Mouse (Mus musculus) liver, embryonic 14.5 days (tissue): ENCODE data around the gene Akap8l. TPM values are rescaled to one million over a fixed set of nuclear protein-coding genes. Genes with fewer than 3 reads are reported as not detected.

ENCODE experiments used
- ATAC-seq: fragments of 200-750 bp; cut with Nextera tagmentation; 2 replicates; pipeline ENCODE4 v1.8.0; 2017; ENCODE audit warnings: moderate number of reproducible peaks, mild to moderate bottlenecking, moderate library complexity; ENCODE audit not compliant: insufficient read depth
- DNase-seq, 3 experiments: peaks; one replicate each; pipeline ENCODE4 v3.0.0-alpha.2; 2012 to 2013; ENCODE audit warnings: low read depth in 3 of 3, low spot score in 3 of 3
- H3K27ac ChIP-seq: fragments of 300-500 bp; sonication (generic); 2 replicates; pipeline ENCODE4 v1.5.1; 2014; ENCODE audit warnings: moderate library complexity, mild to moderate bottlenecking, control low read depth, inconsistent platforms
- H3K27me3 ChIP-seq: fragments of 300-500 bp; sonication (generic); 2 replicates; pipeline ENCODE4 v1.6.1; 2014; ENCODE audit warnings: mild to moderate bottlenecking, low read length, moderate library complexity; ENCODE audit not compliant: control insufficient read depth, insufficient read depth
- H3K36me3 ChIP-seq: fragments of 300-500 bp; sonication (generic); replicated peaks from 2 replicates; pipeline ENCODE4 v1.6.1; 2014; ENCODE audit warnings: low read depth; ENCODE audit not compliant: control insufficient read depth, insufficient read depth
- H3K4me1 ChIP-seq, 2 experiments: fragments of 200-500 bp in 1 of 2; fragments of 300-500 bp in 1 of 2; sonication (generic) in 1 of 2; replicated peaks; 2 replicates each; pipeline ENCODE4 v1.6.1; 2012 to 2014; ENCODE audit warnings: antibody characterized with exemption in 1 of 2, inconsistent platforms in 1 of 2, low read length in 1 of 2; ENCODE audit not compliant: control insufficient read depth in 2 of 2, insufficient read depth in 2 of 2
- H3K4me2 ChIP-seq: fragments of 300-500 bp; sonication (generic); 2 replicates; pipeline ENCODE4 v1.6.1; 2014; ENCODE audit warnings: low read depth, mild to moderate bottlenecking, control low read depth, moderate library complexity
- H3K4me3 ChIP-seq, 2 experiments: fragments of 200-500 bp in 1 of 2; fragments of 300-500 bp in 1 of 2; sonication (generic) in 1 of 2; 2 replicates each; pipeline ENCODE4 v1.5.1; 2012 to 2014; ENCODE audit warnings: low read depth in 2 of 2, low read length in 2 of 2, mild to moderate bottlenecking in 2 of 2, control low read depth in 1 of 2, inconsistent platforms in 1 of 2, moderate library complexity in 1 of 2; ENCODE audit not compliant: insufficient read depth in 1 of 2
- H3K9ac ChIP-seq: fragments of 300-500 bp; sonication (generic); replicated peaks from 2 replicates; pipeline ENCODE4 v1.6.1; 2014; ENCODE audit warnings: mild to moderate bottlenecking, control low read depth, moderate library complexity
- H3K9me3 ChIP-seq: fragments of 300-500 bp; sonication (generic); 2 replicates; pipeline ENCODE4 v1.6.1; 2016; ENCODE audit warnings: low read length, mixed read lengths; ENCODE audit not compliant: control insufficient read depth
- CTCF ChIP-seq: IDR thresholded peaks from 2 replicates; pipeline ENCODE4 v1.5.1; 2016; ENCODE audit warnings: antibody characterized with exemption, low read depth, control low read depth
- EP300 ChIP-seq: IDR thresholded peaks from 2 replicates; pipeline ENCODE4 v1.6.1; 2016; ENCODE audit warnings: antibody characterized with exemption, low read depth
- WGBS: fragments of 180-500 bp; shearing (Covaris S2); extraction: QIAGEN DNeasy Blood & Tissue Kit; methylation state at CpG from one replicate; pipeline ENCODE4 v1.1.7; 2014; ENCODE audit not compliant: insufficient replicate concordance; 5-methylcytosine and 5-hydroxymethylcytosine counted together
- polyA plus RNA-seq, 2 experiments: library from polyadenylated mRNA; depleted of rRNA in 1 of 2; stranded (reverse) in 1 of 2; unstranded in 1 of 2; fragments of >200 nt; fragmentation: Nextera tagmentation in 1 of 2; extraction: Ambion mirVana in 1 of 2; gene quantifications; 2 replicates each; pipeline versions ENCODE4 v1.2.1 to v1.2.3; 2012 to 2014

Gene Akap8l
- polyA plus RNA-seq, 2 experiments, result 18.9 to 35.4 TPM

- peaks cover 33 to 42% of the 10 kb centered on the region in 2 experiments for H3K4me1 ChIP-seq
- peak overlapping the region; percentile 71 for H3K27ac ChIP-seq
- H3K9ac ChIP-seq, result peak overlapping the region; percentile 66
- 26% methylated on average over 5 of the region's 5 CpGs for WGBS
- H3K36me3 ChIP-seq, result peaks cover 9% of the 10 kb centered on the region; the same call in 1 of the 2 replicates
- no peak for TF ChIP-seq EP300
- TF ChIP-seq CTCF, result no peak
- peak overlapping the region; percentile 92 for H3K4me2 ChIP-seq
- H3K9me3 ChIP-seq, result no peaks in the 10 kb centered on the region
- no peaks in the 10 kb centered on the region for H3K27me3 ChIP-seq
- H3K4me3 ChIP-seq, result peak overlapping the region; percentile 75 to 81; a peak in 3 of 4 replicates
- DNase-seq (no peak), ATAC-seq (peak; percentile 7; the same call in 1 of the 2 replicates)
Measured at GRCm38 (mm10) chr17:32364850-32365249, 14.4 kb upstream of the Akap8l start.

- TF ChIP-seq EP300 (no peak), CTCF (no peak)
- no peaks in the 10 kb centered on the region for H3K27me3 ChIP-seq
- ATAC-seq (peak; percentile 87), DNase-seq (peak; percentile 78 to 82 (median 78))
- H3K4me1 ChIP-seq, result peaks cover 33 to 42% of the 10 kb centered on the region in 2 experiments
- under 1% methylated on average over 41 of the region's 47 CpGs for WGBS
- peak overlapping the region; percentile 66 for H3K9ac ChIP-seq
- H3K9me3 ChIP-seq, result no peaks in the 10 kb centered on the region
- H3K4me3 ChIP-seq, result peak overlapping the region; percentile 81 to 94
- H3K27ac ChIP-seq, result peak overlapping the region; percentile 71
- H3K4me2 ChIP-seq, result peak overlapping the region; percentile 92
- peaks cover 9% of the 10 kb centered on the region for H3K36me3 ChIP-seq
Measured at GRCm38 (mm10) chr17:32364331-32364730, 13.9 kb upstream of the Akap8l start.

- Histone ChIP-seq H3K27ac (no peak overlapping the region), H3K4me3 (peak overlapping the region; percentile 81 to 94), H3K4me2 (peak overlapping the region; percentile 64), H3K9ac (peak overlapping the region; percentile 66), H3K27me3 (no peaks in the 10 kb centered on the region), H3K4me1 (peaks cover 30 to 38% of the 10 kb centered on the region in 2 experiments), H3K9me3 (no peaks in the 10 kb centered on the region), H3K36me3 (peaks cover 13% of the 10 kb centered on the region)
- TF ChIP-seq EP300, result no peak
- no peak for TF ChIP-seq CTCF
- ATAC-seq (peak; percentile 54), DNase-seq (no peak)
- WGBS, result under 1% methylated on average over 27 of the region's 50 CpGs
Measured at GRCm38 (mm10) chr17:32363821-32364301, 13.5 kb upstream of the Akap8l start.

- Histone ChIP-seq H3K9me3 (no peaks in the 10 kb centered on the region), H3K36me3 (peaks cover 24% of the 10 kb centered on the region), H3K27me3 (no peaks in the 10 kb centered on the region), H3K9ac (no peak overlapping the region; the same call in 1 of the 2 replicates), H3K4me3 (peak overlapping the region; percentile 4 to 81; a peak in 1 of 4 replicates), H3K4me1 (peaks cover 24 to 29% of the 10 kb centered on the region in 2 experiments), H3K4me2 (peak overlapping the region; percentile 64), H3K27ac (no peak overlapping the region)
- DNase-seq (no peak), ATAC-seq (no peak)
- WGBS, result 74% methylated on average over 4 of the region's 4 CpGs
- TF ChIP-seq CTCF (no peak), EP300 (no peak)
Measured at GRCm38 (mm10) chr17:32362686-32363085, 12.3 kb upstream of the Akap8l start.

- Histone ChIP-seq H3K27ac (no peak overlapping the region), H3K4me2 (no peak overlapping the region), H3K9me3 (no peaks in the 10 kb centered on the region), H3K4me3 (no peak overlapping the region), H3K27me3 (no peaks in the 10 kb centered on the region), H3K4me1 (peaks cover 15 to 16% of the 10 kb centered on the region in 2 experiments), H3K9ac (no peak overlapping the region), H3K36me3 (peaks cover 49% of the 10 kb centered on the region)
- ATAC-seq (no peak), DNase-seq (no peak)
- TF ChIP-seq CTCF (no peak), EP300 (no peak)
- whole genome bisulfite sequencing, result 87% methylated on average over 18 of the region's 18 CpGs
Measured at GRCm38 (mm10) chr17:32359928-32360327, 9.5 kb upstream of the Akap8l start.
